Mouse (Mus musculus): ENCODE measurements around the gene Gata5. TPM values are rescaled to one million over a fixed set of nuclear protein-coding genes. Genes with fewer than 3 reads are reported as not detected.

Gata5 gene
- polyA plus RNA-seq, 1 experiment from 2014 or later = not detected

DNA sequence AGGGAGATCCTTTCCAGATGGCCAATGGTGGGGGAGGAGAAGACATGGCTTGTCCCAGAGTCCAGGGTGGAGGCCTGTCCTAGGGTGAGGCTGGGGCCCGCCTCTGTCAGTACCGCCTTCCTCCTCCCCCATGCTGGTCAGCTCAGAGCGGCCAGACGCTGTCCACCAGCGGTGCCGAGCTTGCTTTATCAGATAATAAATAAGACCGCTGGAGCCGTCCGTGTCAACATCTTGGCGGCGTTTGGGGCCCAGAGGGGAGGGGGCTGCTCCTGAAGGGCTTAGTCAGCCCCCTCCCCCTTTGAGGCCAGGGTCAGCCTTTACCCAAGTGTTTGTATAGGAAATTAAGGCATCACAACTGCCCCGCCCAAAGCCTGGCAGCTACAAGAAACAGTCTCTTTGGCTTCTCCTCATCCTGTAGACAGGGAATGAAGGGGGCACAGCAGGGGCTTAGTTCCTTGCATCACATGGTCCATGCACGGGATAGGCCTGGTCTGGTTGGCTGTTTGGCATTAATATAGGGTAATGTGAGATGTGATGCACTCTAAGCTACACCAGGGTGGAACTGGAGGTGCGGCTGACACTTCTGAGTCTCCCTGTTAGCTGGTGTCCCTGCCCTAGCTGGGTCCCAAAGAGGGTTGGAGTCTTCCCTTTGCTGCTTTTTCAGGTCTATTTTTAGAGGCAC is 11.7 kb downstream of the Gata5 start:
- H3K4me1 ChIP-seq (replicated peaks; ENCODE audit: control insufficient read depth, insufficient read depth, low read length) = no peaks in the 10 kb centered on the region
- H3K9me3 ChIP-seq (ENCODE audit: control insufficient read depth, low read length) = no peaks in the 10 kb centered on the region
- no peaks in the 10 kb centered on the region for H3K27me3 ChIP-seq (ENCODE audit: control insufficient read depth, insufficient read depth, low read length)
- no peak overlapping the region for H3K4me2 ChIP-seq (replicated peaks; ENCODE audit: low read depth, low read length)
- no peaks in the 10 kb centered on the region for H3K36me3 ChIP-seq (ENCODE audit: control insufficient read depth, insufficient read depth, low read length)
- ATAC-seq (ENCODE audit: low FRiP score) = no peak; the same call in 1 of the 2 replicates
- no peak overlapping the region for H3K4me3 ChIP-seq (ENCODE audit: low read depth, low read length)
- no peak for DNase-seq (ENCODE audit: low spot score)
- H3K9ac ChIP-seq (ENCODE audit: low read depth, low read length) = no peak overlapping the region
- WGBS = 24% methylated on average over 14 of the region's 14 CpGs
- no peak overlapping the region for H3K27ac ChIP-seq (ENCODE audit: low read depth, low read length)

DNA sequence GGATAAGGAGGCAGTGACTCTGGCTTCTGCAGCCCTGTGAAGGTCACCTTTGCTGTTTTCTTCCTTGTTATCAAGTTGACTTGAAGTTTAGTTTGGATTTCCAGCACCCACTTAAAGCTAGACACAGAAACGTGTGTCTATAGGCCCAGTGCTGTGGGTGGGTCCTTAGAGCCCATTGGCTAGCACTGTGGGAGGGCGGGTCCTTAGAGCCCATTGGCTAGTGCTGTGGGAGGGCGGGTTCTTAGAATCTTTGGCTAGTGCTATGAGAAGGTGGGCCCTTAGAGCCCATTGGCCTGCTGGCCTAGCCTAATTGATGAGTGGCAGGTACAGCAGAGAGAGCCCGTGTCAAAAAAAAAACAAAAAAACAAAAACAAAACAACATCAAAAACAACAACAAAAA is 14.3 kb downstream of the Gata5 start:
- Histone ChIP-seq H3K27me3 (ENCODE audit: control insufficient read depth, insufficient read depth, low read length) (no peaks in the 10 kb centered on the region), H3K4me3 (ENCODE audit: low read depth, low read length) (no peak overlapping the region), H3K9ac (ENCODE audit: low read depth, low read length) (no peak overlapping the region), H3K4me1 (replicated peaks; ENCODE audit: control insufficient read depth, insufficient read depth, low read length) (no peaks in the 10 kb centered on the region), H3K9me3 (ENCODE audit: control insufficient read depth, low read length) (no peaks in the 10 kb centered on the region), H3K36me3 (ENCODE audit: control insufficient read depth, insufficient read depth, low read length) (no peaks in the 10 kb centered on the region), H3K4me2 (replicated peaks; ENCODE audit: low read depth, low read length) (no peak overlapping the region), H3K27ac (ENCODE audit: low read depth, low read length) (no peak overlapping the region)
- no peak for ATAC-seq (ENCODE audit: low FRiP score)
- DNase-seq (ENCODE audit: low spot score) = no peak
- WGBS = 80% methylated on average over 4 of the region's 4 CpGs

DNA sequence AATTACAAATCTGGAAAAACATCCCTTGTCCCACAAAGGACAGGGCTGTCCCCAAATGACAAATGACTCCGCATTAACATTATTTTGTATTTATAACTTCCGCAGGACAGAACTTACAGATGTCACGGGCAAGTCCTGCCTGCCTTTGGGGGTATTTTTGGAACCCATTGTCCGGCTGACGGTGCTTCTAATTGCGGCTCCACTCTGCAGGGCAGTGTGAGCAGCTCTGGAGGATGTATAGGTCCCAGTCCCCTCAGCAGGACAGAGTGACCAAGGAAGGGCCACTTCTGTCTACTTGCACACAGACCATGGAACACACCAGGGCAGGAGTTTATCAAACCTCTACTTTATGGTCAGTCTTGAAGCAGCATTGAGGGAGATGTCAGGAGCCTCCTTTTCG is 16.9 kb downstream of the Gata5 start:
- Histone ChIP-seq H3K36me3 (ENCODE audit: control insufficient read depth, insufficient read depth, low read length) (no peaks in the 10 kb centered on the region), H3K27me3 (ENCODE audit: control insufficient read depth, insufficient read depth, low read length) (no peaks in the 10 kb centered on the region), H3K9ac (ENCODE audit: low read depth, low read length) (no peak overlapping the region), H3K4me2 (replicated peaks; ENCODE audit: low read depth, low read length) (no peak overlapping the region), H3K4me1 (replicated peaks; ENCODE audit: control insufficient read depth, insufficient read depth, low read length) (no peaks in the 10 kb centered on the region), H3K4me3 (ENCODE audit: low read depth, low read length) (no peak overlapping the region), H3K9me3 (ENCODE audit: control insufficient read depth, low read length) (no peaks in the 10 kb centered on the region), H3K27ac (ENCODE audit: low read depth, low read length) (no peak overlapping the region)
- 82% methylated on average over 7 of the region's 7 CpGs for WGBS
- ATAC-seq (ENCODE audit: low FRiP score) (no peak), DNase-seq (ENCODE audit: low spot score) (no peak)

DNA sequence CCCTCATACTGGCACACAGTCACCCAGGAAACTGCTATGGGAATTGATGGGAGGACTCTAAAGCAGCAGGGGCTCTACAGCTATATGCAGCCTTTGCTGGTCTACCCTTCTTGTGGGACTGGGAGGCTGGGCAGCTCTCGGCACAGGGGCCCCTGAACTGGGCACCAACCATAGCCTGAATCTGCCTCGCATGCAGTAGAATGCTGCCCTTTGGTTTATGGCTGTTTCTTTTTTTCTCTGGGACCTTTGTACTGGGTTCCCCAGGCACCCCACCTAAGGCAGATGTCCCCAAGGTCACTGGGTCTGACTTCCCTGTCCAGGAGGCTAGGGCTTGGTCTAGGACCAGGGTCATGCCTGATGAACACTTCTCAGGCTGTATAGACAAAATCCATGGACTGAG is 20.2 kb downstream of the Gata5 start:
- Histone ChIP-seq H3K9ac (ENCODE audit: low read depth, low read length) (no peak overlapping the region), H3K9me3 (ENCODE audit: control insufficient read depth, low read length) (no peaks in the 10 kb centered on the region), H3K27me3 (ENCODE audit: control insufficient read depth, insufficient read depth, low read length) (no peaks in the 10 kb centered on the region), H3K4me3 (ENCODE audit: low read depth, low read length) (no peak overlapping the region), H3K27ac (ENCODE audit: low read depth, low read length) (no peak overlapping the region), H3K4me1 (replicated peaks; ENCODE audit: control insufficient read depth, insufficient read depth, low read length) (no peaks in the 10 kb centered on the region), H3K36me3 (ENCODE audit: control insufficient read depth, insufficient read depth, low read length) (no peaks in the 10 kb centered on the region), H3K4me2 (replicated peaks; ENCODE audit: low read depth, low read length) (no peak overlapping the region)
- 85% methylated on average over 2 of the region's 2 CpGs for WGBS
- no peak for DNase-seq (ENCODE audit: low spot score)
- no peak for ATAC-seq (ENCODE audit: low FRiP score)

DNA sequence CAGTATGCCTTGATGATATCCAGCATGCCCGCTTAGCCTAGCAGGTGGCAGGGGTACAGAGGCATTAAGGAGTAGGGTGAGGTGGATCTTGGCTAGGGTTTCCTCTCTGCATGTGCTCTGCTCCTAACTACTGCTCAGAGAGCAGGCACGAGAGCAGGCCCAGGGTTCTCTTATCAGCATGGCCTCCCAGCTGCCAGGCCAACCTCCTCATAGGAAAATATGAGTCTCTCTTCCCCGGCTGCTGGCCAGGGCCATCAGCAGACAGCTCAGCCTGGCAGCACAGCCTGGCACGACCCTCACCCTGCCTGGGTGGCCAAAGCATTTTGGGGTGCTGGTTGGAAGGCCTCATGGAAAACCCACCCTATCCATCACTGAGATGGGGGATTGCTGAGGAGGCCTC is 23.4 kb downstream of the Gata5 start:
- Histone ChIP-seq H3K4me3 (ENCODE audit: low read depth, low read length) (no peak overlapping the region), H3K9me3 (ENCODE audit: control insufficient read depth, low read length) (no peaks in the 10 kb centered on the region), H3K27ac (ENCODE audit: low read depth, low read length) (no peak overlapping the region), H3K4me2 (replicated peaks; ENCODE audit: low read depth, low read length) (no peak overlapping the region), H3K4me1 (replicated peaks; ENCODE audit: control insufficient read depth, insufficient read depth, low read length) (no peaks in the 10 kb centered on the region), H3K36me3 (ENCODE audit: control insufficient read depth, insufficient read depth, low read length) (no peaks in the 10 kb centered on the region), H3K27me3 (ENCODE audit: control insufficient read depth, insufficient read depth, low read length) (no peaks in the 10 kb centered on the region), H3K9ac (ENCODE audit: low read depth, low read length) (no peak overlapping the region)
- 83% methylated on average over 4 of the region's 4 CpGs for WGBS
- DNase-seq (ENCODE audit: low spot score) = no peak
- ATAC-seq (ENCODE audit: low FRiP score) = no peak

DNA sequence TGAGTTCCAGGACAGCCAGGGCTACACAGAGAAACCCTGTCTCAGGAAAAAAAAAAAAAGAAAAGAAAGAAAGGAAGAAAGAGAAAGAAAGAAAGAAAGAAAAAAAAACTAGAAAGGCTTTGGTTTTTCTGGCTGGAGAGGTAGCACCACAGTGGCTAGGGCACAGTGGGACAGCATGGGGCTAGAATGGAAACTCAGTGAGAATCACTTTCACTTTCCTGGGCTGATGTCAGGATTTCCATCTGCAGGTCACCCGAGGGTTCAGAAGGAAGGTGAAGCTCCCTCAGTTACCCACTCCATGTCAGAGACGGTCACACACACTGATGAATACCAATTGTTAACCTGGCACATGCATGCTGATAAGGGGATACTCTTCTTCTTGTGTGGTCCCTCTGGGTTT is 26.8 kb downstream of the Gata5 start:
- ATAC-seq (ENCODE audit: low FRiP score) = no peak
- no peaks in the 10 kb centered on the region for H3K4me1 ChIP-seq (replicated peaks; ENCODE audit: control insufficient read depth, insufficient read depth, low read length)
- no peak overlapping the region for H3K4me2 ChIP-seq (replicated peaks; ENCODE audit: low read depth, low read length)
- DNase-seq (ENCODE audit: low spot score) = no peak
- WGBS = 45% methylated on average over 2 of the region's 2 CpGs
- H3K9ac ChIP-seq (ENCODE audit: low read depth, low read length) = no peak overlapping the region
- no peak overlapping the region for H3K4me3 ChIP-seq (ENCODE audit: low read depth, low read length)
- H3K9me3 ChIP-seq (ENCODE audit: control insufficient read depth, low read length) = no peaks in the 10 kb centered on the region
- no peak overlapping the region for H3K27ac ChIP-seq (ENCODE audit: low read depth, low read length)
- H3K36me3 ChIP-seq (ENCODE audit: control insufficient read depth, insufficient read depth, low read length) = no peaks in the 10 kb centered on the region
- H3K27me3 ChIP-seq (ENCODE audit: control insufficient read depth, insufficient read depth, low read length) = no peaks in the 10 kb centered on the region

DNA sequence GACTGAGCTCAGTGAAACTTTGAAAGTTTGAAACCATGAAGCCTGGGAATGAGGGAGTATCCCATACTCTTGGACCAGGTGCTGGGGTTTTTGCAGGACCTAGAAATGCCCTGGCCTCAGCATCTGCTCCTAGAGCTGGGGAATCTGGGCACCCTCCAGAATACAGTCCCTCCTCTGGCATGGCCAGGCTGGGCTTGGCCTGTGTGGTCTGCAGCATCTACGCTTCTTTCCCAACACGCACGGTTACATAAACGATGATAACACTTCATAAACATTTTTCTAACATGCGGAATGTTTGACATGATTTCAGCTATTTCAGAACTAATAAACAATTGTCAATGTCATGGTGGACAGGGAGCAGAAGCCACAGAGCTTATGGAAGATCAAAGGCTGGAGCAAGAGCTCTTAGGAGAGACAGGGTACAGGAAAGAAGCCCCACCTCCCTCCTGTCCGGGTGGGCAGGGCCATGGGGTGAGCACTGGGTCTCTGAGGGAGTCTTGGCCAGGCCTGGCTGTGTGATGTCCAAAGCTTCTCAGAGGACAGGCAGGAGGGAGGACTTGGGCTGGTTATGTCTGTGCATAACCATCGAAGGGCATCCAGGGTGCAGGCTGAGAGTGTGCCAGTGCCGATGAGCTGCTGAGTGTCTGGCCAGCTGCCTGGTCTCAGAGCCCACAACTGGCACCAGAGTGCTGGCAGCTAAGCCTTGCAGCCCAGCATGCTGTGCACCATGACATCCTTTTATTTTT is 27.9 kb downstream of the Gata5 start:
- 82% methylated on average over 8 of the region's 8 CpGs for WGBS
- H3K27ac ChIP-seq (ENCODE audit: low read depth, low read length) = no peak overlapping the region
- no peaks in the 10 kb centered on the region for H3K27me3 ChIP-seq (ENCODE audit: control insufficient read depth, insufficient read depth, low read length)
- no peak for DNase-seq (ENCODE audit: low spot score)
- no peaks in the 10 kb centered on the region for H3K9me3 ChIP-seq (ENCODE audit: control insufficient read depth, low read length)
- no peaks in the 10 kb centered on the region for H3K36me3 ChIP-seq (ENCODE audit: control insufficient read depth, insufficient read depth, low read length)
- no peak overlapping the region for H3K9ac ChIP-seq (ENCODE audit: low read depth, low read length)
- H3K4me2 ChIP-seq (replicated peaks; ENCODE audit: low read depth, low read length) = no peak overlapping the region
- no peaks in the 10 kb centered on the region for H3K4me1 ChIP-seq (replicated peaks; ENCODE audit: control insufficient read depth, insufficient read depth, low read length)
- H3K4me3 ChIP-seq (ENCODE audit: low read depth, low read length) = no peak overlapping the region
- ATAC-seq (ENCODE audit: low FRiP score) = no peak

DNA sequence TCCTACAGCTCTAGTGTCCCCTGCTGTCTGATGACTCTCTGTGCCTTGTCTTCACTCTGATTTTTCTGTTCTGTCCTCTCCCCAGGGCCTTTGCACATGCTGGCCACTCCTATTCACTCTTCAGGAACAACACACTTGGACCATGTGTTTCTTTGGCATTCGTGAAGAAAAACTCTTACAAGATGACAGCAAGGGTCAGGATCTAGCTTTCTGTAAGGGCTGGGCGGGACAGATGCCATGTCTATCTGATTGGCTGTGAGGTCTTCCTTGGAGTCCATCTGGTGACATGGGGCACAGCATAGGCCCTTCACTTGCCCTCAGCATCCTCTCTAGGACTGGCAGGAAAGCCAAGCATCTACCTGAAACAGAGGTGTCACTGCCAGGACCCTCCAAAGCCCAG is 28.5 kb downstream of the Gata5 start:
- 70% methylated on average over 2 of the region's 2 CpGs for WGBS
- H3K27me3 ChIP-seq (ENCODE audit: control insufficient read depth, insufficient read depth, low read length) = no peaks in the 10 kb centered on the region
- no peak overlapping the region for H3K9ac ChIP-seq (ENCODE audit: low read depth, low read length)

DNA sequence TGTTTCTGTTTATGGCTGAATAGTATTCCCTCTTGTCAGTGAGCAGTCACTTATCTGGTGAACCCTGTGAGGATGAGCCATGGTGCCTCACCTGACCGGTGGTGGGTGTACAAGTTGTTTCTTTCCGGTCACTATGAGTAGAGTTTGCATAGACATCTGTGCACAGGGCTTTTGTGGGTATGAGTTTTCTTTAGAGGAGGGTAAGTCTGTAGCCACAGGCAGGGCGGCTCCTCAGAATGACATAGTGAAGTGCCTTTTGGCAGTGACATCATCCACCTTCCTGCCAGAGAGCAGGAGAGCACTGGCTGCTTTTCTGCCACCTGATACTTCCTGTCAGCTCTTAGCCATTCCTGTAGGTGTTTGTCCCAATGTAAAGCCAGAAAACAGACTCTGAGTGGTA is 29.0 kb downstream of the Gata5 start:
- H3K9ac ChIP-seq (ENCODE audit: low read depth, low read length) = no peak overlapping the region
- H3K27me3 ChIP-seq (ENCODE audit: control insufficient read depth, insufficient read depth, low read length) = no peaks in the 10 kb centered on the region
- no peaks in the 10 kb centered on the region for H3K9me3 ChIP-seq (ENCODE audit: control insufficient read depth, low read length)
- DNase-seq (ENCODE audit: low spot score) = no peak
- H3K27ac ChIP-seq (ENCODE audit: low read depth, low read length) = no peak overlapping the region
- WGBS = 81% methylated on average over 3 of the region's 3 CpGs
- H3K4me1 ChIP-seq (replicated peaks; ENCODE audit: control insufficient read depth, insufficient read depth, low read length) = no peaks in the 10 kb centered on the region
- no peak overlapping the region for H3K4me2 ChIP-seq (replicated peaks; ENCODE audit: low read depth, low read length)
- no peak overlapping the region for H3K4me3 ChIP-seq (ENCODE audit: low read depth, low read length)
- ATAC-seq (ENCODE audit: low FRiP score) = no peak
- no peaks in the 10 kb centered on the region for H3K36me3 ChIP-seq (ENCODE audit: control insufficient read depth, insufficient read depth, low read length)

More for the DNA sequence above, 28.5 kb downstream of the Gata5 start:
- Histone ChIP-seq H3K4me2 (replicated peaks; ENCODE audit: low read depth, low read length) (no peak overlapping the region), H3K27ac (ENCODE audit: low read depth, low read length) (no peak overlapping the region), H3K9me3 (ENCODE audit: control insufficient read depth, low read length) (no peaks in the 10 kb centered on the region), H3K4me1 (replicated peaks; ENCODE audit: control insufficient read depth, insufficient read depth, low read length) (no peaks in the 10 kb centered on the region), H3K4me3 (ENCODE audit: low read depth, low read length) (no peak overlapping the region), H3K36me3 (ENCODE audit: control insufficient read depth, insufficient read depth, low read length) (no peaks in the 10 kb centered on the region)
- DNase-seq (ENCODE audit: low spot score) (no peak), ATAC-seq (ENCODE audit: low FRiP score) (no peak)
